Mouse (Mus musculus) ES-E14 (cell line): ENCODE data around the gene Cyp26b1. TPM values are rescaled to one million over a fixed set of nuclear protein-coding genes. Genes with fewer than 3 reads are reported as not detected.

ENCODE experiments used
- DNase-seq: peaks from one replicate; pipeline ENCODE4 v3.0.0-alpha.2; 2013; ENCODE audit warnings: low read depth, low spot score
- H3K27ac ChIP-seq: 2 replicates; pipeline ENCODE4 v1.5.1; 2012; ENCODE audit warnings: low read depth, mild to moderate bottlenecking, low read length, moderate library complexity, mixed read lengths; ENCODE audit not compliant: poor library complexity, insufficient read depth, severe bottlenecking
- H3K36me3 ChIP-seq: 2 replicates; pipeline ENCODE4 v1.6.1; 2012; ENCODE audit warnings: mild to moderate bottlenecking, low read length, moderate library complexity, mixed read lengths; ENCODE audit not compliant: control insufficient read depth, poor library complexity, insufficient read depth, severe bottlenecking
- H3K4me1 ChIP-seq, 2 experiments: fragments of 150-350 bp in 1 of 2; sonication (generic) in 1 of 2; 2 replicates each; pipeline ENCODE4 v1.6.1; 2012; ENCODE audit warnings: low read length in 2 of 2, mild to moderate bottlenecking in 1 of 2, mixed read lengths in 1 of 2; ENCODE audit not compliant: control insufficient read depth in 2 of 2, insufficient read depth in 2 of 2, poor library complexity in 1 of 2
- H3K4me3 ChIP-seq, 2 experiments: fragments of 150-350 bp in 1 of 2; sonication (generic) in 1 of 2; 2 replicates each; pipeline ENCODE4 v1.5.1; 2012; ENCODE audit warnings: low read length in 2 of 2, low read depth in 1 of 2, mild to moderate bottlenecking in 1 of 2, mixed read lengths in 1 of 2; ENCODE audit not compliant: insufficient read depth in 1 of 2, poor library complexity in 1 of 2, severe bottlenecking in 1 of 2
- H3K9ac ChIP-seq: 2 replicates; pipeline ENCODE4 v1.6.1; 2012; ENCODE audit warnings: low read depth, mild to moderate bottlenecking, low read length, mixed read lengths; ENCODE audit not compliant: poor library complexity, insufficient read depth, severe bottlenecking
- H3K9me3 ChIP-seq: fragments of 150-350 bp; sonication (generic); 2 replicates; pipeline ENCODE4 v1.6.1; 2012; ENCODE audit warnings: low read depth, mild to moderate bottlenecking, low read length; ENCODE audit not compliant: control insufficient read depth, insufficient read depth
- CHD2 ChIP-seq: IDR thresholded peaks from 2 replicates; pipeline ENCODE4 v1.6.1; 2014; ENCODE audit warnings: mild to moderate bottlenecking, low read depth, low read length, inconsistent platforms
- HCFC1 ChIP-seq: IDR thresholded peaks from 2 replicates; pipeline ENCODE4 v1.6.1; 2012; ENCODE audit warnings: low read length, inconsistent platforms, borderline replicate concordance; ENCODE audit not compliant: insufficient read depth
- MAFK ChIP-seq: IDR thresholded peaks from 2 replicates; pipeline ENCODE4 v1.6.1; 2014; ENCODE audit warnings: mild to moderate bottlenecking, low read depth, low read length, inconsistent platforms; ENCODE audit not compliant: insufficient read depth
- ZC3H11A ChIP-seq: IDR thresholded peaks from 2 replicates; pipeline ENCODE4 v1.6.1; 2012; ENCODE audit warnings: low read depth, mild to moderate bottlenecking, inconsistent platforms, low read length, borderline replicate concordance
- ZNF384 ChIP-seq: IDR thresholded peaks from 2 replicates; pipeline ENCODE4 v1.6.1; 2012; ENCODE audit warnings: low read depth, low read length, inconsistent platforms
- in situ Hi-C, 2 experiments: fragments of 600-800 bp; cut with MboI; formaldehyde crosslinking; loops; one replicate each; pipeline ENCODE4 v1.15.1; 2025; ENCODE audit warnings: low sequenced_read_pairs in 2 of 2, inconsistent platforms in 1 of 2; ENCODE audit not compliant: unreplicated experiment in 2 of 2
- total RNA-seq: library from RNA; depleted of rRNA; stranded (reverse); fragments of 300-350 nt; gene quantifications from 2 replicates; pipeline ENCODE4 v1.2.3, GENCODE M21; 2012

Gene Cyp26b1
- total RNA-seq, 1 experiment: 0.54 TPM

- Histone ChIP-seq H3K27ac (no peak overlapping the region), H3K9ac (no peak overlapping the region), H3K4me1 (peaks cover under 1 to 13% of the 10 kb centered on the region in 2 experiments; a peak in 1 of 4 replicates), H3K9me3 (no peaks in the 10 kb centered on the region), H3K36me3 (no peaks in the 10 kb centered on the region), H3K4me3 (no peak overlapping the region)
- TF ChIP-seq HCFC1: no peak
- no peak for TF ChIP-seq CHD2
- no peak for TF ChIP-seq MAFK
- TF ChIP-seq ZNF384: no peak
- TF ChIP-seq ZC3H11A: no peak
- in situ Hi-C loops: loop anchor here (5.0 to 25.0 kb wide), 6 partner anchors 487 to 1520 kb away; partner anchors contain the start of genes Vax2 (in 2 of the 2), Aup1 (in 1 of the 2), Dqx1 (in 1 of the 2) and Emx1 (in 1 of the 2)
- DNase-seq: no peak
Observed at GRCm38 (mm10) chr6:84581833-84582445, 11.8 kb downstream of the Cyp26b1 start.

GRCm38 (mm10) chr6:84580979-84581832 lies 12.5 kb downstream of the Cyp26b1 start:
- no peak overlapping the region for H3K9ac ChIP-seq
- H3K4me3 ChIP-seq: no peak overlapping the region
- in situ Hi-C loops: loop anchor here (5.0 to 25.0 kb wide), 6 partner anchors 486 to 1519 kb away; partner anchors contain the start of genes Vax2 (in 2 of the 2), Aup1 (in 1 of the 2), Dqx1 (in 1 of the 2) and Emx1 (in 1 of the 2)
- no peaks in the 10 kb centered on the region for H3K36me3 ChIP-seq
- H3K27ac ChIP-seq: no peak overlapping the region
- peaks cover 0 to 13% of the 10 kb centered on the region in 2 experiments; a peak in 1 of 4 replicates for H3K4me1 ChIP-seq
- H3K9me3 ChIP-seq: no peaks in the 10 kb centered on the region
- no peak for DNase-seq
- TF ChIP-seq CHD2 (no peak), HCFC1 (no peak), ZC3H11A (no peak), ZNF384 (no peak), MAFK (no peak)

- no peaks in the 10 kb centered on the region for H3K9me3 ChIP-seq
- H3K4me3 ChIP-seq: no peak overlapping the region
- no peak for TF ChIP-seq HCFC1
- no peak for TF ChIP-seq ZC3H11A
- no peak for TF ChIP-seq MAFK
- TF ChIP-seq CHD2: no peak
- no peak for TF ChIP-seq ZNF384
- in situ Hi-C loops: loop anchor here (25.0 kb wide), 3 partner anchors 492 to 1517 kb away; partner anchors contain the start of genes Aup1 (in 1 of the 2), Dqx1 (in 1 of the 2), Emx1 (in 1 of the 2) and Htra2 (in 1 of the 2)
- H3K4me1 ChIP-seq: peaks cover 0 to 10% of the 10 kb centered on the region in 2 experiments; a peak in 2 of 4 replicates
- no peaks in the 10 kb centered on the region for H3K36me3 ChIP-seq
- no peak for DNase-seq
- H3K27ac ChIP-seq: no peak overlapping the region
- no peak overlapping the region for H3K9ac ChIP-seq
Observed at GRCm38 (mm10) chr6:84579508-84579907, 14.2 kb downstream of the Cyp26b1 start.

- H3K4me3 ChIP-seq: no peak overlapping the region
- in situ Hi-C loops: loop anchor here (25.0 kb wide), 3 partner anchors 492 to 1517 kb away; partner anchors contain the start of genes Aup1 (in 1 of the 2), Dqx1 (in 1 of the 2), Emx1 (in 1 of the 2) and Htra2 (in 1 of the 2)
- no peak overlapping the region for H3K27ac ChIP-seq
- TF ChIP-seq ZNF384 (no peak), HCFC1 (no peak), MAFK (no peak), ZC3H11A (no peak), CHD2 (no peak)
- DNase-seq: no peak
- no peaks in the 10 kb centered on the region for H3K9me3 ChIP-seq
- H3K9ac ChIP-seq: no peak overlapping the region
- peaks cover 0 to 8% of the 10 kb centered on the region in 2 experiments; a peak in 2 of 4 replicates for H3K4me1 ChIP-seq
- H3K36me3 ChIP-seq: no peaks in the 10 kb centered on the region
Observed at GRCm38 (mm10) chr6:84578928-84579327, 14.8 kb downstream of the Cyp26b1 start.
